Mouse (Mus musculus): ENCODE data around the gene Morn1.

The Morn1 gene

DNA sequence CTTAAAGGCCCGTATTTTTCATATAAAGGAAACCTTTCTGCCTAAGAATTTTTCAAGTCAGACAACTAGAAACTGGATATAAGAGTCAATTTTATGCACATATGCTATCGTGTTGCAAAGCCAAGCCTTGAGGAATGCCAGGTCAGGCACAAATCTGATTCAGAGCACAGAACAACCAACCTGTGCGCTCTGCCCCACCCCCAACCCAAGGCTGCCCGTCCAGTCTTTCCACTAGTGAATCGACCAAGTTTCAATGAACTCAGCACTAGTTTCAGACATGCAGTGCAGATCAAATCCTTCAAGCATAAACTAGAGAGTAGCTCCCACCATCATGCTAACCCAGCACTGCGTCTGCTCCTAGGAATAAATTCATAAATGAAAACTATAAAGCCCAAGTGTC, 6.7 kb upstream of the Morn1 start:
- peak in 1 of 2 experiments; percentile 10 for DNase-seq

DNA sequence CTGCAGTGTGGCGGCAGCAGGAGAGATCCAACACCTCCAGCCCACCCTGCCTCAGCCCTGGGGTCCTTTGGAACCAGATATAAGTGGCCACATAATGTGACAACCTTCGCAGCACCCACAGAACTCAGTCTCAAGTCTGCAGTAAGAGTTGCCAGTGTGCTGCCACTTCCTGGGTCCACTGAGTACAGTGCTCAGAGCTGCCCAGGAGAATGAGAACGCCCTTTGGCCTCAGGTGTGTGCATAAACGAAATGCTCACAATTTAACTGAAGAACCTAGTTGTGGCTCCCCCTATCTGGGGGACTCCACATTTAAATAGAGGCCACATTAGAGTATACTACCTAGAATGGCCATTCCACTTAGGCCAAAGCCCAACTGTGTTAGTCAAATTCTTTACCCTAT, 2.8 kb upstream of the Morn1 start:
- DNase-seq, result no peak

DNA sequence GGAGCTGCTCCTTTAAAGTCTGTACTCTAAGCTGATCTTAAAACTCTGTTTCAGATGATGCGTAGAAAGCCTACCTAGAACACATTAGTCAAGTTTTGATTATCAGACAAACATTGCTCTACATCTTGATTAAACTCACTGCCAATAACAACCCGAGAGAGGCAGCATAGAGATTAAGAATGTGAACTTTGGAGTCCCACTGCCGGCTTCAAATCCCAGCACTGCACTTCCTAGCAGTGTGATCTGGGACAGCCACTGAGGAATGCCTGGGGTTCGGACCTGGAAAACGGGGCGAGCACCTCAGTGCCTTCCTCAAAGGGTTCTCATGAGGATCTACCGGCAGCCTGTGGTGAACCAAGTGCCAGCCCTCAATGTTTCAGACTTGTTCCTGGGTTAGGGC, 2.0 kb upstream of the Morn1 start:
- no peak for DNase-seq

DNA sequence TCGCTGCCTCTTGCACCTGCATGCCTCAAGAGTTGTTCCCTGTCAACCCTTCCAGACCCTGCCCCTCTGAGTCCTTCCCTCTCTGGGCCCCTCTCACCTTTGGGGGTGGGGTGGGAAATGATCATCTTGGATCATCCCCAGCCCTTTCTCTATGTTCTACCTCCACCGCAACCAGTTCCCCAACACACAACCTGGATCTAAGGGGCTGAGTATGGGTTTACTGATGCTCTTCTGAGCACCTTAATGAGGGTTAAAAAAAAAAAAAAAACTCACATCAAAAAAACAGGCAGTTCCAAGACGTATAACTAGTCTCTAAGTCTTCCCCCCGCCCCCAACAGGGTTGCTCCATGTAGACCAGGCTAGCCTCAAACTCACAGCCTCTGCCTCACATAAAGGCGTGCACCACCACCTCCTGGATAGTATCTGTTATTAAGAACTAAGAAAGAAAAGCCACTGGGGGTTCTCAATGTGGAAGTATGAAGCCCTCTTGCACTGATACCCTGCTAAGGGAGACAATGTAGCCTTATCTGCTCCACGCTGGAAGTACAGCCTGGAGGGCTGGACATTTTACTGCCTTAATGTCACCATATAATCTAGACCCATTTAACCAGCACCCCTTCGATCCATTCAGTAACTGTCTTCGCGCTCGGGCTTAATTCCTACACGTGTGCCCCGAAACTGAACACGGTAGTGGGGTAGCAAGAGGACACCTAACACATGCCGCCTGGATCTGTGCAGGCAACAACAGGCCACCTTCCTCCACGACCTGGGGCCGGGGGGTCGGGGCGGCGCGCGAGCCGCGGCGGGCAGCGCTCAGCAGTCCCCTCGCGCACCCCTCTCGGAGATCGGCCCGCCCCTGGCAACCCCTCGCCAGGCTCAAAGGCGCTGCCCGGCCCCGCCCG, 920 bp upstream of the Morn1 start:
- peak in 1 of 2 experiments; percentile 37 for DNase-seq

DNA sequence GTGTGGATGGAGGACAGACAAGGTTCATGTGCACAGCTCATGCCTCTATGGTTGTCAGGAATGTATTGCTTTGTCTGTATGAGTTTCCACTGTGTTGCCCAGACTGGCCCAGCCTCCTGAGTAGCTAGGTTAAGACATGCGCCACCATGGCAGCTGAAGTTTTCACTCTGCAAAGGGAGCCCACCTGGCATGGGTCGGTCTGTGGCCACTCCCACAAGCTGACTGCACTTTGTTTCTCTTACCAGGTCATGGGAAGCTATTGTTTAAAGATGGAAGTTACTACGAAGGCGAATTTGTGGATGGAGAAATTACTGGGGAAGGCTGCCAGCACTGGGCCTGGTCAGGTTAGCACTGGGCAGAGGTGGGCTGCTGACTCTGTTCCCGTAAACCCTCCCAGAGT, 2.9 kb downstream of the Morn1 start:
- DNase-seq, result no peak

DNA sequence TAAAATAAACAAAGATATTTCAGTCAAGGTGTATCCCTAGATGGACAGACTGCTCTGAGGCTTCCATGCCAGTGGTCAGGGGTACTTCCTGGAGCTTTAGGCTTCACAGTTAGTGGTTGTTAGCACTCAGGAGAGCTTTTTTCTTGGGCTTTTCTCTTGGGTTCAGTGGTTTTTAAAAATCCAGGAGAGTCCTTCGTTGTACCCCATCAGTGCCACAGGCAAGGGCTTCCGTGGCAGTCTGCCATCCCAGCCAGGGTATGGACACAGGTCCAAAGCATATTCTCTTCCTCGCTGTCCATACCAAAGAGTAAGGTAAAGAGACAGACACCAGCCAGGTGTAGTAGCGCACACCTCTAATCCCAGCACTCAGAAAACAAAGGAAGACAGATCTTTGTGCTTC, 3.8 kb downstream of the Morn1 start:
- no peak for DNase-seq

DNA sequence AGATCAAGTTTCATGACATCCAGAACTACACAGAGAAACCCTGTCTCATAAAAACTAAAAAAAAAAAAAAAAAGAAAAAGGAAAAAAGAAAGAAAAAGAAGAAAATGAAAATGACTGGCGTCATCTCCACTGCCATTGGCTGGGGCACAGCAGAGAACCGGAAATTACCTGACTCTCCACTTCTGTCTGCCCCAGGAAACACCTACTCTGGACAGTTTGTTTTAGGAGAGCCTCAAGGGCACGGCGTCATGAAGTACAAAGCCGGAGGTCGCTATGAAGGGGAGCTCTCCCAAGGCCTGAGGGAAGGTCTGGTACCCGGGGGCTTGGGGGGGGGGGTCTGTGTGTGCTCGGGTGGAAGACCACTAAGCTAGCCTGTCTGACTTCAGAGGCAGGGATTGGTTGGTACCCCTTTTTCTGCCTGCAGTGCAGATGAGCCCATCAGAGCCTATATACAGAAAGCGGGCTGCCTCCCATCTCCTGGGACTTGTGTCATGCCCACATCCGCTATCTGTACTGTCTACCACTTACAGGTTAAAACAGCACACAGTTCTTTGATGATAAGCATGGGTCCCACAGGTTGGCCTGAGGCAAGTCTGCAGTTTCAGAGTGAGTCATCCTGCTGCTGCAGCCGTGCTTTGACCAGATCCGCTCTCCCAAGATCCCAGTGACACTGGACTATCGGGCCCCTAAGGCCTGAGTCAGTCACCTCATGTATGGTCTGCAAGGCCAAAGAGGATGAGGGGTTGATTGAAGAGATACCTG, 4.5 kb downstream of the Morn1 start:
- no peak for DNase-seq

DNA sequence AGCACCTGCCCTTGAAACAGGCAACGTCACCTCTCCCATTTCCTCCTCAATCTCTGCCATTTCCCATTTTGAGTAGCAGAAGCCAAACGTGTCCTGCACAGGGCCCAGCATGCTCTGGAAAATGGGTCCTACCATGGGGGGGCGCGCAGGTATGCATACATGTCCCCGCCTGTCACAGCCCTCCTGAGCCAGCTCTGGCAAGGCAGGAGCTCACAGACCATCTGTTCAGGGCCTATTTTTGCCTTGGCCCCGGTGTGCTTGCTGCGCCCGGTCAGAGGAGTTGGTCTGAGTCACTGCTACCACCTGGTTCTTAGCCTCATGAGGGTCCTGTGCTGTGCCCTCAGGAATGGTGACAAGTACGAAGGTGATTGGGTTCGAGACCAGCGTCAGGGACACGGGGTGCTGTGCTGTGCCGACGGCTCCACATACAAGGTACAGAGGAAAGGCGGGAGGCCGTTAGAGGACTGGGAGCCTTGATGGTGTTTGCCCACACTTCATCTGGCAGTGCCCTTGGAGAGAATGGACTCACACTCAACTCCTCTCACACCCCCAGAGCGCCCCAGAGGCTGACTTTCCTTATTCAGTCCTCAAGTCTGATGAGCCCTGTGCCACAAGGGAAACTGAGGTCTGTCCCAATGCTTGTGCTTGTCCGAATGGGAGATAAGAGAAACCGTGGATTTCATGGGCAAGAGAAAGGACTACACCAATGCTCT, 6.5 kb downstream of the Morn1 start:
- peak; percentile 84 to 91 for DNase-seq

DNA sequence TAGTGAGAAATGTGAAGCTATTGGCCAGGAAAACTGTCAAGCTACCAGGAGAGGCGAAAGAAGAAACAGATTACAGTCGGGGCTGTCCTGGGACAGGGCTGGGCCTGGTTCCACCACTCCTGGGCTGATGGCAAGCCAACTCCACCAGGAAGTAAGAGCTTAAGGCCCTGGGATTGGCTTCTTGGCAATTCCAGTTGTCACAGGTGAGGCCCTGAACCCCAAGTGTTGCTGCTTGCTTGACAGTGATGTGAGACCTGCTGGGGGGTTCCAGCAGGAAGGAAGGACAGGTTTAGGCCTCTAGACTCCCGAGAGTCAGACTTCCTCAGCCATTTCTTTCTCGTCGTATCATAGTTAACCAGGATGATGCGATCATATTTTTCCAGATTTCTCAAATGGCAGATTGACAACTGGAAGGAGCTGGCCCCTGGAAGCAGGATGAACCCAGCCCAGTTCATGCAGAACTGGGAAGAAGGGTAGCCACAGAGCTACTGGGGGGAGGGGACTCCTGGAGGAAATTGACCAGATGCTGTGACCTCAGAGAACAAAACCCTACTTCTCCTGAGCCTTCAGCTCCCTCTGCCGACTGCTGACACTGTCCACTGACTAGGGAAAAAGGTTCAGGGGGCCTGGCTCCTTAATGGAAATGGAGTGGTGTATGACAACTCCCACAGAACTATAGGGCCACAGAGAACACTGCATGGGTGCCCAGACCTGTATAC, 7.2 kb downstream of the Morn1 start:
- no peak for DNase-seq

DNA sequence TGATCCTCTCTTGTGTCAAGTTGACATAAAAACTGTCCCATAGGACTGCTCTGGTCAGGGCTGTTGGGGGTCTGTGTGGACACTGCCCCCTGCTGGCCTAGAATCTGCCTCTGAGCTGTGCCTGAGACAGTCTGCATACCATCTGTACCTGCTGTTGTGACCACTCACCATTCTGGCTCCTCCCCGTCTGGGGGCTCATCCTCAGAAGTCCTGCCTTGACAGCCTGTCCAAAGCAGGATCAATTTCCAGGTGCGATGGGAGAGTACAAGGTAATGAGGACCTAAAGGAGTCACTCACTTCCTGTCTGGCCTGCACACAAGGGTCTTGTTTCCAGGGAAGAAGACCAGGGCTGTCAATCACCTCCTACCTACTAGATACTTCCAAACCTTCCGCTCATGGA, 8.2 kb downstream of the Morn1 start:
- peak; percentile 67 for DNase-seq

DNA sequence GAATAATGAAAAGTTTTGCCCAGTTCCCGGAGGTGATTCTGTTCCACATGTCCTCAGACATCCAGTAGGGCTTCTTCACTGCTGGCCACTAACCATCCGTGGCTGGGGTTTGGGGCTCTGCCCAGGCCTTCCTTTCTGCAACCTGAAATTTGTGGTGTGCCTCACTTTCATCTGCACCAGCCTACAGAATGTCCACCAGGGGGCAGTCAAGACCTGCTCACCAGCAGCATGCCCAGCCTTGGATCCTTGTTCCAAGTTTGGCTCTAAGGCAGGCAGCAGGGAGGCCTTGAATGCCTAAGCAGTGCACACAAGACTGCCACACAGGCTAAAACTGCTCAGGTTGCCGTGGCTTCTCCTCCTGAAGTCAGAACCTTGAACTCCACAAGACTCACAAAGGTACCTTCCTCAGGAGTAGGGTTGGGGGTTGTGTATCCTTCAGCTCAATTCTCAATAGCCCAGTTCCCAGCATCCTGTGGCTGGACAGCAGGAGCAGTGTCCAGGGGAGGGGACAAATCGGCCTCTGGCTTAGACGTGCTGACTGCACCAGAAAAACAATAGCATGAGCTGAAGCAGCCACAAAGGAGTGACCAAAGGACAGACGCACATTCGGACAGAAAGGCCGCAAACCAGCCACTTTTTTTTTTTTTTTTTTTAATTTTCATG, 9.0 kb downstream of the Morn1 start:
- peak; percentile 95 to 96 for DNase-seq

DNA sequence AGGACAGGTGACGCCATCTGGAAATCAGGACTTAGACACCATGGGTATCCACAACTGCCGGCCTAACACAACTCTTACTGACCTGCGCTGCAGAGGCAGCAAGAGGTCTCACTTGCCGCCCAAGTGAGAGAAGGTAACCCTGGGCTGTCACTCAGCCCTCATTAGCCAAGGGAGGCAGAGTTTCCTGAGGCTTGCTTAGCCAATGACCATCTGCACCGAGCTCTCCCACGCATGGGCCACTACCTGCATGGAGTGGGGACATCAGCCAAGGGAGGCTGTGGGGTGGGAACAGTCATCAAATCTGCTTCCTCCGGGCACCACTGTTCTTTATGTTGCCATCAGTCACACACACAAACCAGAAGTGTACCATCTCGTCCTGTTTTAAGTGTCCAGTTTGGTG, 9.6 kb downstream of the Morn1 start:
- DNase-seq, result peak; percentile 59 to 74

DNA sequence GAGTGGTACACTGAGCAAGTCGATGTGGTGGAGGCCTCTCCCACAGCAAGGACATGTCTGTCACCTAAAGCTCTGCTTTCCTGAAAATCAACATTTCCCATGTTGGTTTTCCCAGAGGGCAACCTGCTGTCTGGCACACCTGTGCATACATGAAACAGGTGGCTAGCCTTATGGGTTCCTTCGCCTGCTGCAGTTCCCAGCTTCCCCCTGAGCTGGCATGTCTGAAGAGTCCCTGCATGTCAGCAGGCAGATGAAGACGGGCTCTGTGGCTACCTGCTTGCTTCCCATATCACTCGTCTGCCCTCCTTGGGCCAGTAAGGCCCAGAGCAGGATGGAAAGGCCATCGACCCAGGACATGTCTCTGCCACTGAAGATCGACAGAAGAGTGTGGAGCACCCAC, 11.1 kb downstream of the Morn1 start:
- DNase-seq, result no peak

DNA sequence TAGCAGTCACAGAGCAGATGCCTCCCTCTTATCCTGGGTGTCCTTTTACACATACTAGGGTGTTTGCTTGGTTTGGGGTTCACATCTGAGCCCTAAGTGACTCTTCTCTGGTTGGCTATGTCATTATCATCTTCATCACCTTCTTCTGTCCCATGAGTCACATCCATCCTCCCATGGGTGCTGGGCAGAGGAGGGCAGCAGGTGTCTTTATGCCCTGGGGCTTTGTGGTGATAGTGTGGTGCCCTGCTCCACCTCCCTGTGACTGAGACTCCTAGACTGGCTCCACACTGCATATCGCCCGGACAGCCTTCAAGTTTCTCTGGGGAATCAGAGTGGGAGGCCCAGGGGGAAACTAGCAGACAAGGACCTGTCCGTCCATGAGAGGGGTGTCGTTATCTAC, 12.2 kb downstream of the Morn1 start:
- DNase-seq, result no peak

DNA sequence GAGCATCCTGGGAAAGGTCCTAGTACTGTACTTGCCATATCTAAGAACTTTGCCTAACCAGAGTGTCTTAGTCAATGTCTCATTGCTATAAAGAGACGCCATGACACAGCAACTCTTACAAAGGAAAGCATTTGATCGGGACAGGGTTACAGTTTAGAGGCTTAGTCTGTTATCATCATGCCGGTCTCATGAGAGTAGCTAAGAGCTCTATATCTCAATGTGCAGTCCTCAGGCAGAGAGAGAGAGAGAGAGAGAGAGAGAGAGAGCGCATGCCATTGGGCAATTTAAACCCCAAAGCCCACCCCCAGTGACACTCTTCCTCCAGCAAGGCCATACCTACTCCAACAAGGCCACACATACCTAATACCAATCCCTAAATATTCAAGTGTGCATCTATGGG, 21.5 kb downstream of the Morn1 start:
- DNase-seq, result no peak

DNA sequence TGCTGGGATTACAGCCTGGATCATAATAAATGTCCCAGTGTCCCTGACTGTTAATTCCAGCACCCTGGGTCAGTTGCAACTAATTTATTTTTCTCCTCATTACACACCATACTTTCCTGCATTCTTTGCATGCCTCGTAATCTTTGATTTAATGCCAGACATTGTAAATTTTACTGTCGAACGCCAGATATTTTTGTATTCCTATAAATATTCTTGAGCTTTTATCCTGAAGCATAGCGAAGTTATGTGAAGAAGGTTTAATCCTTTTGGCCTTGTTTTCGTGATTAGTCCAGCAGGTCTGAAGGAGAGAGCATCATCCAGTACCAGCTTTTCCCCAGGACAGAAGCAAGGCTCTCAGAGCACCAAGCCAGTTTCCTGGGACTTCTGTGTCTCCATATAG, 23.1 kb downstream of the Morn1 start:
- DNase-seq, result no peak

DNA sequence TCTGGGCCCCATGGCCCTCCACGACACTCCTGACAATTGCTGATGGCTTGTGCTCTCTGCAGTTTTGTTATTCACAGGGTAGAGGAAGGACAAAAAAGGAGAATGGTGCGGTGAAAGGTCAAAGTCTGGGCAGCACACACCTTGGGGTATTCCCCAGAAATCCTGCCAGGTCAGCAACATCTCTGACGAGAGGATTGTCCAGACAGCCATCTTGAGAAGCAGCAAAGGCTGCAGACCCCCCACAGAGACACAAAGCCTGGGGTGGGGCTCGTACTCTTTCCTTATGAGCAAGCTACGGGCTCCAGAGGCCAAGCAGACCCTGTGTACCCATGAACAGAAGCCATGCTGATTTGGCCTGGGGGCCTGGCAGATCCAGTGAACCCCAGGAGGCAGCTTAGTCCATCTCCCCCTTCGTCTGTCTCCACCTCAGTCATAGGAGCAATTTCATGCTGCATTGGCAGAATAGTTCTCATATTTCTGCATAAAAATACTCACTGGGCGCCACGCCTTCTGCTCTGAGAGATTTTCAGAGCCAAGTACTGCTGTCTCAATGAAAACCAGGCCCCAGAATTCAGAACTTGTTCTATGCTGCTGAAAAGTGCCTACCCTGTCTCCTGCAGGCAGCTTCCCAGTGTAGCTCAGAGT, 27.5 kb downstream of the Morn1 start:
- DNase-seq, result no peak

DNA sequence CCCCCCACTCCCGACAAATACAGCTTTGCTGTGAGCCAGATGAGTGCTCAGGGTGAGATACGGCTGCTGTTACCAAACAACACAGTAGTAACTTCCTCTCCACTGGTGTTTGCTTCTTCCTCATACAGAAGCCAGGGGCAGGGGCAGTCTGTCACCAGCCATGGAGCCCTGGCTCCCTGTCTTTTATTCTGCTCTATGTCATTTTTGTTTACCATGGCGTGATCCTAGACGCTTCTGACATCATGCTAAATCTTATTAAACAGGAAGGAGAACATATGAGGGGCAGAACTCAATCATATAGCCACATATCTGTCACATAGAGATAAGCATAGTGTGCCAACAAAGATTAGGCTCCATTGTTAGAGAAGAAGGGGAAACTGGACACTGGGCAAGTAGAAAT, 30.2 kb downstream of the Morn1 start:
- no peak for DNase-seq

DNA sequence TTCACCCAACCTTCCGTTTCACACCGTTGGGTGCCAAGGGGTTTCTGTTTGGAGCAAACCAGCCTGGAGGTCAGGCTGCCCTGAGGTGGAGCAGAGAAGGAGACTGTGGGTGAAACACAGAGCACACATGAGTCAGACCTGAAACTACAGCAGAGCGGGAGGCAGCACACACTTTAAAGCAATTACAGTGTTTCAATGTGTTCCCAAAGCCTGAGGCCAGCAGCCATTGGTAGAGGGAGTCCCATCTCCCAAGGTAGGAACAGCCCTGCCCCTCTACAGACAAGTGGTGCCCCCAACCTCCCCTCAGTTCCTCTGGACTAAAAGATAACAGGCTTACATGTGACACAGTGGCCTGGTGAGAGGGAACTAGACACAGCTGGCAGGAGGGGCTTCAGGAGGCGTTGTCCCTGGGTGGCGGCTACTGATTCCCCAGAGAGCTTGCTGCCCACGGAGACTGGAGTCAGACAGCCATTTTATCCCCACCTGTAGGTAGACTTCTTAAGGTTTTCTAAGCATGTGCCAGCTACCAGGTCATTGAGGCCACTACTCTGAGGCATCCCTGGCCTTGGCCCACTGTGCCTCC, 31.1 kb downstream of the Morn1 start:
- DNase-seq, result no peak

DNA sequence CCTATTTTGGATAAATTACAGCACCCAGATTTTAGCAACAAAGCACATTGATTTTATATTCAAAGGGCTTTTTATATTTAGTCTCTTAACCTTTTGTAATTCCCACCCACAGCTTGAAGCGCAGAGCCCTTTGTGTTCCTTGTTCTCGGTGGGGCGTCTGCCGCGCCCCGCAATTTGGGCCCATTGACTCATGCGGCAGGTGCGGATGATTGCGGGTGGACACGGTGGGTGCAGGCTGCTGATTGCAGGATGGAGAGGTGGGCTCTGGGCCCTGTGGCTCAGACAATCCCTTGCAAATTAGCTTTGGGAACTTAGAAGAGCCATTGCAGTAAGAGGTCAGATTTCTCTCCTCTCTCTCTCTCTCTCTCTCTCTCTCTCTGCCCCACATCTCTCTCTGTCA, 31.9 kb downstream of the Morn1 start:
- DNase-seq, result no peak

DNA sequence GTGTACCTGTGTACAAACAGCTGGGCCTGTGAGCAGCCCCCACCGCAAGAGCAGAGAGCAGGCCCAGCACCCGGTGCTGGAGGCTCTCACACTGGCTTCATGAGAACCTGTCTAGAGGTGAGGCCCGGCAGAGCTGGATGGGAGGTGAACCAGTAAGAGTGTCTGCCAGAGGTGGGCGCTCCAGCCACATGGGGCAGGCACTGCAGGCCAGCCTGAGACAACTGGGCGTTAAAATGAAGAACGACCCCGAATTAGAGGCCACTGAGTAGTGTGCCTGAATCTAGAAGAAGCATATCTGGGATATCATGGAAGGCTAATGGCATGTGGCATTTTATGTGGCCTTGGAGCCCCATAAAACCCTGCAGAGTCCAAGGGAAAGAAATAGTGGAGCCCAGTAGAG, 33.7 kb downstream of the Morn1 start:
- no peak for DNase-seq
